34 mouse cellular contexts compared by ENCODE assay signal in genomic region chr10:6790226-6790625, GRCm38 (mm10). TPM values are rescaled to one million over a fixed set of nuclear protein-coding genes. Genes with fewer than 3 reads are reported as not detected.
DNase-seq lines count a peak whose midpoint lies in the region; ATAC-seq and TF ChIP-seq lines count a peak whose summit lies in the region.
"Had no signal": no experiment of that assay in that cellular context is flagged by ENCODE, and none has a peak within 500 bp of the region (broad histone marks: within the 10 kb centered on the region; RNA-seq: fewer than 3 reads in every experiment).

No protein-coding gene starts in this region.

- H3K9me3 ChIP-seq in forebrain, postnatal 0 days (ENCODE audit: low read length), result no peaks in the 10 kb centered on the region
- no peaks in the 10 kb centered on the region for H3K9me3 ChIP-seq in forebrain, embryonic 16.5 days (ENCODE audit: control insufficient read depth, low read length)
- H3K9me3 ChIP-seq in midbrain, postnatal 0 days (ENCODE audit: low read length), result no peaks in the 10 kb centered on the region
- H3K9me3 ChIP-seq: embryonic facial prominence, embryonic 10.5 days had no signal

- no peaks in the 10 kb centered on the region for H3K36me3 ChIP-seq in forebrain, postnatal 0 days (ENCODE audit: insufficient read depth)
- H3K36me3 ChIP-seq in forebrain, embryonic 16.5 days (ENCODE audit: control insufficient read depth, insufficient read depth), result no peaks in the 10 kb centered on the region
- no peaks in the 10 kb centered on the region for H3K36me3 ChIP-seq in midbrain, postnatal 0 days (ENCODE audit: insufficient read depth, low read length)
- H3K36me3 ChIP-seq: embryonic facial prominence, embryonic 10.5 days had no signal

- H3K4me2 ChIP-seq in forebrain, postnatal 0 days (ENCODE audit: low read depth), result peak overlapping the region; percentile 54; the same call in 1 of the 2 replicates
- no peak overlapping the region for H3K4me2 ChIP-seq in forebrain, embryonic 16.5 days (ENCODE audit: low read length)
- peak overlapping the region; percentile 65; the same call in 1 of the 2 replicates for H3K4me2 ChIP-seq in midbrain, postnatal 0 days (ENCODE audit: low read depth, low read length, poor library complexity, severe bottlenecking)
- H3K4me2 ChIP-seq: heart, embryonic 11.5 days had no signal

- ATAC-seq in forebrain, postnatal 0 days, result no peak
- ATAC-seq in forebrain, embryonic 16.5 days, result no peak; the same call in 1 of the 2 replicates
- no peak for ATAC-seq in midbrain, postnatal 0 days (ENCODE audit: low FRiP score)
- ATAC-seq: intestine, embryonic 16.5 days had no signal

- 0 out of 2 replicates have a peak, but pooled peaks cover 3% of the 10 kb centered on the region for H3K27me3 ChIP-seq in forebrain, postnatal 0 days (ENCODE audit: insufficient read depth, low read length)
- H3K27me3 ChIP-seq in forebrain, embryonic 16.5 days (replicated peaks; ENCODE audit: control insufficient read depth, insufficient read depth, low read length), result no peaks in the 10 kb centered on the region
- no peaks in the 10 kb centered on the region for H3K27me3 ChIP-seq in midbrain, postnatal 0 days (ENCODE audit: insufficient read depth, low read length)

- peak; percentile 35 for DNase-seq in forebrain, postnatal 0 days
- DNase-seq in layer of hippocampus, adult 2 months (ENCODE audit: low spot score in 2 of 2), result no peak
- no peak for DNase-seq in layer of hippocampus, adult 18-20 months (ENCODE audit: low spot score in 2 of 2)
- peak; percentile 21 for DNase-seq in brain, adult 2 months (ENCODE audit: low read depth, low spot score)
- DNase-seq in midbrain, postnatal 0 days (ENCODE audit: low spot score), result peak; percentile 26
- no peak for DNase-seq in gastrocnemius, postnatal 10 days
- no peak for DNase-seq in cerebellum, adult 9-10 months
- DNase-seq: adrenal gland, postnatal 14 days; cerebellum, adult 9-11 months; heart, adult 11 months; kidney, adult 9 months; lung, postnatal 4 days; retina, postnatal 1 day; right cerebral cortex, postnatal 25 days; spleen, adult 18-20 months had no signal

- no peaks in the 10 kb centered on the region for H3K4me1 ChIP-seq in forebrain, postnatal 0 days (ENCODE audit: insufficient read depth)
- peaks cover 4% of the 10 kb centered on the region; the same call in 1 of the 2 replicates for H3K4me1 ChIP-seq in forebrain, embryonic 16.5 days (replicated peaks; ENCODE audit: control insufficient read depth, insufficient read depth, low read length)
- H3K4me1 ChIP-seq in midbrain, postnatal 0 days (ENCODE audit: insufficient read depth, low read length), result no peaks in the 10 kb centered on the region

- H3K9ac ChIP-seq in forebrain, postnatal 0 days, result no peak overlapping the region
- no peak overlapping the region for H3K9ac ChIP-seq in forebrain, embryonic 16.5 days (replicated peaks; ENCODE audit: low read depth, low read length)
- H3K9ac ChIP-seq in midbrain, postnatal 0 days (replicated peaks; ENCODE audit: low read length, poor library complexity, severe bottlenecking), result no peak overlapping the region

- H3K27ac ChIP-seq in forebrain, postnatal 0 days (ENCODE audit: low read depth, low read length), result no peak overlapping the region
- no peak overlapping the region for H3K27ac ChIP-seq in forebrain, embryonic 16.5 days (ENCODE audit: low read length)
- no peak overlapping the region for H3K27ac ChIP-seq in layer of hippocampus, adult 2 months
- no peak overlapping the region for H3K27ac ChIP-seq in midbrain, postnatal 0 days (ENCODE audit: low read depth, low read length)
- H3K27ac ChIP-seq: embryonic facial prominence, embryonic 10.5 days had no signal

- TF ChIP-seq CTCF in forebrain, postnatal 0 days (IDR thresholded peaks at IDR 0.05; ENCODE audit: low read depth), result peak; percentile 62
- TF ChIP-seq CTCF in layer of hippocampus, adult 2 months (conservative IDR thresholded peaks at IDR 0.05), result peak; percentile 70
- TF ChIP-seq CTCF in midbrain, postnatal 0 days (IDR thresholded peaks at IDR 0.05), result peak; percentile 72

- H3K4me3 ChIP-seq in forebrain, postnatal 0 days (ENCODE audit: low read depth, low read length), result peak overlapping the region; percentile 41
- no peak overlapping the region for H3K4me3 ChIP-seq in forebrain, embryonic 16.5 days (replicated peaks; ENCODE audit: low read length)
- no peak overlapping the region for H3K4me3 ChIP-seq in layer of hippocampus, adult 2 months
- H3K4me3 ChIP-seq in midbrain, postnatal 0 days (ENCODE audit: low read depth, low read length), result peak overlapping the region; percentile 43; the same call in 1 of the 2 replicates
- H3K4me3 ChIP-seq: embryonic facial prominence, embryonic 10.5 days; myocyte had no signal

RNA-seq across cellular contexts. Expression of gene Gm10945, which starts 28.7 kb away (rescaled TPM):
- total RNA-seq in forebrain, postnatal 0 days (2014; rRNA removed), result not detected in 2 replicates
- polyA plus RNA-seq in forebrain, postnatal 0 days (2015; fragmentation: Nextera tagmentation; extraction: Ambion mirVana), result not detected in 2 replicates
- not detected in 2 replicates for polyA plus RNA-seq in forebrain, embryonic 16.5 days (2015; fragmentation: Nextera tagmentation; extraction: Ambion mirVana)
- not detected for total RNA-seq in layer of hippocampus, adult 2 months (2021)
- total RNA-seq in layer of hippocampus, adult 18-20 months (2021), result not detected
- not detected in 2 replicates for total RNA-seq in midbrain, postnatal 0 days (2014; rRNA removed)
- not detected in 2 replicates for polyA plus RNA-seq in midbrain, postnatal 0 days (2015; fragmentation: Nextera tagmentation; extraction: Ambion mirVana)
- total RNA-seq in gastrocnemius, postnatal 10 days (2021), result not detected
- total RNA-seq: adrenal gland, postnatal 14 days; common myeloid progenitor, adult 5-6 weeks; gastrocnemius, adult 8-10 months; hematopoietic stem cell, adult 5-6 weeks; layer of hippocampus, postnatal 14 days; left cerebral cortex, postnatal 10 days; liver, adult 2 months had no signal
- polyA plus RNA-seq: embryonic facial prominence, embryonic 10.5 days; frontal cortex, adult 2 months; heart, embryonic 11.5 days; heart, postnatal 0 days; intestine, embryonic 16.5 days; large intestine, adult 2 months; limb, embryonic 11.5 days; liver, adult 2 months; liver, embryonic 16.5 days; lung, embryonic 16.5 days; myocyte; testis, adult 2 months; urinary bladder, adult 2 months had no signal

RNA-seq across cellular contexts. Expression of gene Oprm1, which starts 31.9 kb away (rescaled TPM):
- total RNA-seq in forebrain, postnatal 0 days (2014; rRNA removed), result 10.4 and 12.3 TPM in 2 replicates
- 0.78 and 2.4 TPM in 2 replicates for polyA plus RNA-seq in forebrain, postnatal 0 days (2015; fragmentation: Nextera tagmentation; extraction: Ambion mirVana)
- 1.7 and 3.3 TPM in 2 replicates for polyA plus RNA-seq in forebrain, embryonic 16.5 days (2015; fragmentation: Nextera tagmentation; extraction: Ambion mirVana)
- 1 to 10 TPM; 5.4 to 5.9 TPM for total RNA-seq in layer of hippocampus, adult 2 months (2021)
- total RNA-seq in layer of hippocampus, adult 18-20 months (2021), result 1 to 10 TPM; 4.9 to 5.8 TPM
- total RNA-seq in midbrain, postnatal 0 days (2014; rRNA removed), result 9.0 and 16.8 TPM in 2 replicates
- 2.4 and 2.8 TPM in 2 replicates for polyA plus RNA-seq in midbrain, postnatal 0 days (2015; fragmentation: Nextera tagmentation; extraction: Ambion mirVana)
- total RNA-seq in gastrocnemius, postnatal 10 days (2021), result not detected
- total RNA-seq: adrenal gland, postnatal 14 days; common myeloid progenitor, adult 5-6 weeks; gastrocnemius, adult 8-10 months; hematopoietic stem cell, adult 5-6 weeks; liver, adult 2 months had no signal
- polyA plus RNA-seq: embryonic facial prominence, embryonic 10.5 days; heart, embryonic 11.5 days; heart, postnatal 0 days; large intestine, adult 2 months; limb, embryonic 11.5 days; liver, adult 2 months; lung, embryonic 16.5 days; myocyte had no signal

Comparison
In these comparisons a context has a peak if more than half of its experiments do, and no peak if none do; other contexts are left out.
1. H3K4me3 ChIP-seq: peak in forebrain, postnatal 0 days (single experiment) and midbrain, postnatal 0 days (single experiment); none in forebrain, embryonic 16.5 days (single experiment) and layer of hippocampus, adult 2 months (single experiment).
2. DNase-seq: peak in forebrain, postnatal 0 days (single experiment), brain, adult 2 months (single experiment) and midbrain, postnatal 0 days (single experiment); none in layer of hippocampus, adult 2 months (0 of 2), layer of hippocampus, adult 18-20 months (0 of 2), gastrocnemius, postnatal 10 days (single experiment) and cerebellum, adult 9-10 months (single experiment).
3. RNA of gene Oprm1, which starts 31.9 kb away (total RNA-seq): 10.4 to 12.3 TPM in forebrain, postnatal 0 days, 9.0 to 16.8 TPM in midbrain, postnatal 0 days, 5.4 to 5.9 TPM in layer of hippocampus, adult 2 months and 4.9 to 5.8 TPM in layer of hippocampus, adult 18-20 months; not detected in gastrocnemius, postnatal 10 days; every median in the first group is over 4 times any median in the second.
4. Peak in every context shown above with its lines, with median percentiles within 50 percentile points of each other: CTCF ChIP-seq.